Mouse (Mus musculus) heart, postnatal 14 days (tissue): ENCODE data around the gene Tspan15. TPM values are rescaled to one million over a fixed set of nuclear protein-coding genes. Genes with fewer than 3 reads are reported as not detected.

Experiments
- DNase-seq, 2 experiments: peaks; one replicate each; pipeline ENCODE4 v3.0.0; 2021 to 2022
- intact Hi-C: fragments of 180-260 bp; cut with DNase I; formaldehyde crosslinking; loops from one replicate; pipeline ENCODE4 v1.15.1; 2025
- total RNA-seq, 2 experiments: library from RNA; stranded (reverse); gene quantifications; 2 replicates each; pipeline ENCODE4 v1.2.3; 2021

The Tspan15 gene
- total RNA-seq, 2 experiments from 2014 or later = 10.6 to 11.5 TPM

DNA sequence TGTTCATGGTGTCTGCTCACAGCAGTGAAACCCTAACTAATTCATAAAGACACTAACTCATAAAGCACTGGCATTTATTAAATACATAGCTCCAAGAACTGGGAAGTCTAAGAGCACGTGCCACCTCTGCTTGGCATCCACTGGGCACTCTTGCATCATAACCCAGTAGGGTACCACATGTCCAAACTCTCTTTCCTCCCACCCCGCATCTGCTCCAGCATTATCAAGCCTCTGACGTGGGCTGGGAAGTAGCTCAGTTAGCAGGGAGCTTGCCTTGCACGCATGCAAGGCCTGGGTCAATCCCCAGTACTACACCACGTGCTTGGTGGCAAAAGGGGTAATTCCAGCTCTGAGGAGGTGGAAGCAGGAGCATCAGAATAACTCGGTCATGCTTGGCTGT lies 5.1 kb upstream of the Tspan15 start:
- no peak for DNase-seq

GRCm38 (mm10) chr10:62231811-62232210 lies 760 bp upstream of the Tspan15 start:
- no peak for DNase-seq
- intact Hi-C loops = no loop called here

More for the DNA sequence above, 5.1 kb upstream of the Tspan15 start:
- intact Hi-C loops = no loop called here

DNA sequence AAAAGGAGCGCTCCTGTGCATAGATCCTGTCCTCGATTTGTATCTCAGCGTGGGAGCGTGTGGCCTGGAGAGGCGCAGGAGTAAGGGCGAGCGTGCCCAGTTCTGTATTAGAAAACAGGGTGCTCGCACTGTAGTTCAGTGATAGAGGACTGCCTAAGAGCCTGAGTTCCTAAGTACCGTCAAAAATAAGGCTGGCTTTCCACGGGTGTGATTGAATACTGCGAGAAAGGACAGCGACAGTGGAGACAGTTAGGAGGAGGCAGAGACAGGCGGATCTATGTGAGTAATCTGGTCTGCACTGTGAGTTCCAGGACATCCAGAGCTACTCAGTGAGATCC lies 313 bp upstream of the Tspan15 start:
- intact Hi-C loops = no loop called here

DNA sequence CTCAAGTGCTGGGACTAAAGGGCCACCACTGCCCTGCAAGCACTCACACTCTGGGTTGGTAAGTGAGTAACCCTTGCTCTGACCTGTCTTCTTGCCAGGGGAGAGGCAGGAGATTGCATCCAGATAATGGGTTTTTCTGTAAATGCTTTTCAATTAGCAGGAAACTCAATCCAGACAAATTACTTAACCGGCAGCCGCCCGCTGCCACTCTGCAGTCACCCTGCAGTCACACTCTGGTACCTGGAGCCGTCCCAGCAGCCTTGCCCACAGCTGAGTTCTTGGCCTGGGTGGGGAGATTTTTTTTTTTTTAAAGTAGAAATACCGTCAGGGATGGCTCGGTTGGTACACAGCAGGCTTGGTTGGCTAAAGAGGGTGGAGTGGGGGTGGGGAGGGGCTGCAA lies 2.9 kb downstream of the Tspan15 start:
- intact Hi-C loops = no loop called here
- DNase-seq = no peak

More for the DNA sequence above, 313 bp upstream of the Tspan15 start:
- DNase-seq = no peak

DNA sequence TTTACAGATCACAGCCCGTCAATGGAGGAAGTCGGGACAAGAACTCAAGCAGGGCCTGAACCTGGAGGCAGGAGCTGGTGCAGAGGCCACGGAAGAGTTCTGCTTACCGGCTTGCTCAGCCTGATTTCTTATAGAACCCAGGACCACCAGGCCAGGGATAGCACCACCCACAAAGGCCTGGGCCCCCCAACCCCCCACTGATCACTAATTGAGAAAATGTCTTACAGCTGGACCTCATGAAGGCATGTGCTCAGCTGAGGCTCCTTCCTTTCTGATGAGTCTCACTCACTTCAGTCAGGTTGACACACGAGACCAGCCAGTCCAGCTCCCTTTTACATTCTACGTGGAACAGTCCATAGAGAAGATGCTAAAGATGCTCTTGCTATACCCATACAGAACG lies 5.2 kb downstream of the Tspan15 start:
- intact Hi-C loops = no loop called here
- no peak for DNase-seq

GRCm38 (mm10) chr10:62224231-62224630 lies 6.8 kb downstream of the Tspan15 start:
- DNase-seq = no peak

GRCm38 (mm10) chr10:62222777-62223176 lies 8.3 kb downstream of the Tspan15 start:
- intact Hi-C loops = no loop called here
- DNase-seq = no peak

More at GRCm38 (mm10) chr10:62224231-62224630, 6.8 kb downstream of the Tspan15 start:
- intact Hi-C loops = no loop called here

- DNase-seq = no peak
- intact Hi-C loops = no loop called here
Measured at GRCm38 (mm10) chr10:62221647-62222046, 9.4 kb downstream of the Tspan15 start.

GRCm38 (mm10) chr10:62220732-62221514 lies 10.1 kb downstream of the Tspan15 start:
- intact Hi-C loops = no loop called here
- DNase-seq = no peak

DNA sequence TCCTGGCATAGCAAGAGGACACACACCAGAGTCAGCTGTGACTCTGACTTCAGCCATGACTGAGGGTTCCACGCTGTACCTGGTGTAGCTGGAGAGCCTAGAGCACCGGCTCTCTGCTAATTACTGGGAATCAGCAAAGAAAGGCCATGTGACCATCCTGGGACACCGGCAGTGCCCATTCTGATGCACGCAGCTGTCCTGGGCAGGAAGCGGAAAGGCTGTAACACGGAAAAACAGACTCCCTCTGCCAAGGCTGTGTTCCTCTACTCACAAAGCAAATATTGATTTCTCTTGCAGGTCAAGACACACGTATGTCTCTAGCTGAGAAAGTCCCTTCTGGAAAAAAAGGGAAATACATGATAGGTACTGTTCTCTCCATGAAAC lies 12.3 kb downstream of the Tspan15 start:
- no peak for DNase-seq
- intact Hi-C loops = no loop called here

DNA sequence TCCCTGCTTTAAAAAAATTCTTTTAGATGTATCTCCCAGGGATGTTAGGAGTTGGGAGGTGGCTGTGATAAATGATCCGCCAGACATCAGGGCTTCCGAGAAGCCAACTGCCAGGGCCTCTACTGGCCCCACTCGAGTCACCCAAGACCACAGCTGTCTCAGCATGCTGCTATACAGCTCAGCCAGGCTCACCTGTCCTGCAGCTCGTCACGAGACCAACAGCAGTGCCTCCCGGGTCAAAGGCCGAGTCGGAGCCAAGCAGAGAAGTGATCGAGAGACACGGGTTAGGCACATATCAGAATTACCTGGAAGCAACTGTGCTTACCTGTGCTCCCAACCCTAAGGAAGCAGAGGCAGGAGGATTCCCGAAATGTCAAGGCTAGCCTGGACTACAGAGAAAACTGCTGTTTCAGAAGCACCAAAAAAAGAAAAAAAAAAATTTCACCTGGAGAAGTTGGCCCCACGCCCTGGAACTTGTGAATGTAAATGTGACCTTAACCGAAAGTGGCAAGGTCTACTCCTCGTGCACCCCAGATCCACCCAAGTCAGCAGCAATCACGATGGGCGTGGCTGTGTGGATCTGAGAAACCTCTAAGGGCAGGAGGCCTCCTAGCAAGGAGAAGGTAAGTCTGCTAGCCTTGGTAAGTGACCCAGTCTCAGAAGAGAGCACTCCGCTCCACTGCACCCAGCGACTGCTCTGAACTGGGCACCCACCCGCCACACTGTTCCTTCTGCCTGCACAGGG lies 12.8 kb downstream of the Tspan15 start:
- DNase-seq = no peak
- intact Hi-C loops = no loop called here

DNA sequence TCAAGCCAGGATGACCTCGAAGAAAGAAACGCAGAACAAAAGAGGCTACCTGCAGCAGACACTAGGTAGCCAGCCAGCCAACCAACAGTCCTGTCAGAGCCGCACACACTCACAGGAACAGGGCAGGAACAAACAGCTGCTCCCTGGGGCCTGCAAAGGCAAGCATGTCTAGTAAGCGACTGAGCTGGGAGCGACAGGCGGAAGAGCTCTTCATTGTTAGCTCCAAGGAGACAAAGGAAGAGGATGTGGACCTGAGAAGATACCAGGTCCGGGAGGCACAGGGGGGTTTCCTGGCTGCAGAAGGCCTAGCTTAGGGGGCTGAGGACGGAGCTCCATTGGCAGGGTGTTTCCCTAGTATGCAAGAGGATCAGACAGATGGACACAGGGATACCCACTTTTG lies 13.9 kb downstream of the Tspan15 start:
- peak; percentile 40 to 54 for DNase-seq
- intact Hi-C loops = no loop called here

DNA sequence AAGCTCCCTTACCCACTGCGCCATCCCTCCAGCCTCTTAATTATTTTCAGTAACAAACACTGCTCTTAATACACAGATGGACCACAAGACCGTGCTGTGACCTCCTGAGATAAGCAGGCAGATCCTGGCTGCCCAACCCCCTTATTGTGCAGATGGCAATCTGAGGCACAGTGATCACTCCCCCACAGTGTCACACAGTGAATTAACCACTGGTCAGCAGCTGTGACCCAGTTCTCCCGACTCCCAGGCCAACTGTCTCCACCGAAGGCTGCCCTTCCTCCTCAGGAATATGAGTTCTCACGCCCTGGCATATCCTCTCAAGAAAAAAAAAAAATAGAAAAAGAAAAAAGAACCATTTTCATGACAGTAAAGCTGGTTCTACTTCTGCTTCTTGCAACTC lies 14.5 kb downstream of the Tspan15 start:
- peak in 1 of 2 experiments; percentile 30 for DNase-seq
- intact Hi-C loops = no loop called here

- no peak for DNase-seq
- intact Hi-C loops = no loop called here
Measured at GRCm38 (mm10) chr10:62215633-62216032, 15.4 kb downstream of the Tspan15 start.

- DNase-seq = no peak
Measured at GRCm38 (mm10) chr10:62215169-62215616, 15.9 kb downstream of the Tspan15 start.

DNA sequence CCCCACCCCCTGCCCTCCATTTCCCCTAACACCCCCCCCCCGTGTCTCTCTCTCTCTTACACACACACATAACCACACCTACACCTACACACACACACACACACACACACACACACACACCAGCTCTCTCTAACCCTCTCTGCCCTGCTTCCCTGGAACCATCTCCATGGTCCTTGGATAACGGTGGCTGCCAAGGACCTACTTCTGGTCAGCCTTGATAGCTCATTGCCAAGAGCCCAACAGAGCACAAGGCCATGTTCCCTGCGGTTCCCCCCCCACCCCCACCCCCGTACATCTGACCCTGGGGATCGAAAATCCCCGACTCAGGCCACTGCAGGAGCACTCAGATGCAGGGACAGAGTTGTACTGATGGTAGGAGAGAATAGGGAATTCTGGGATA lies 19.7 kb downstream of the Tspan15 start:
- intact Hi-C loops = no loop called here
- DNase-seq = no peak

More at GRCm38 (mm10) chr10:62215169-62215616, 15.9 kb downstream of the Tspan15 start:
- intact Hi-C loops = no loop called here

DNA sequence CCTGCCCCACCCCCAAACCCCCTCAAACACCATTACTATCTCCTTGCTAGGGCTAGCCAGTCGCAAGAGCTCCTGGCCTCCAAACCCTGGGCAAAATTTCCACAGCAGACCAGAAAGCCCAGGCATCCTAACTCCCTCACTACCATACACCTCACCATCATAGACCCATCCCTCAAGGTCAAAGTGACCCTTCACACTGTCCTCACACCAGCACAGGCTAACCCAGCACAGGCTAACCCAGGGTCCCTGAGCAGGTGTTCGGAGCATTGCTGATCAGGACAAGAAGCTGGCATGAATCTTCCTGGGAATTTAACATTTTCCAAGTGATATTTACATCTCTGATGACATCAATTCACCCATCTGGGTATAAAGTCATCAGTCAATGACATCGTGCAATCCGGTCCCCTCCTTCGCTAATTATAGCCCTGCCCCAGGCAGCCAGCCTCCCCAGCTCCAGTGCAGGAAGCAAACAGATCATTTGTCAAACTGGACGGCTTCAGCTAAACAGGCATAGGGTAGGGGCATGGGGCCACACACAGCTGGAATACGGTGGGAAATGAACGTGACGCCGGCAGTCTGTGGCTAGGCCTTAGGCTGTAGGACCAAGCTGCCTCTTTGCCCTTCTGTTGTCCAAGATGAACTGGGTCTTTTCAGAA lies 22.7 kb downstream of the Tspan15 start:
- intact Hi-C loops = no loop called here
- no peak for DNase-seq

GRCm38 (mm10) chr10:62202574-62202973 lies 28.5 kb downstream of the Tspan15 start:
- DNase-seq = no peak
- intact Hi-C loops = no loop called here

DNA sequence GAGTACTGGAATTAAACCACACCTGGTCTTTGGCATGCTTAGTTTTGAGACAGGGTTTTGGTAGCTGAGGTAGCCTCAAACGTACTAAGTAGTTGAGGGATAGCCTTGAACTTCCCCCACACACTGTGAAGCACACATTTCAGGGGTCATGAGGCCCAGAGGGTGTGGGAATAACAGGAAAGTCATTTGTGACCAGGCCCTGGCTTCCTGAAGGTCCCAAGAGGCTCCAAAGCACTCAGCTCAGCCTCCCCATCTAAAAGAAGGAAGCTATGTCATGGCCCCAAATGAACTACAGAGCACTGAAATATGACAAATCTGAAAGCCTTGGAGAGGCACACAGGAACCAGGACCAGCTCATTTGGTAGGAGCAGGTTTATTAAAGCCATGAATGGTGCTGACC lies 32.2 kb downstream of the Tspan15 start:
- no peak for DNase-seq
- intact Hi-C loops = no loop called here

DNA sequence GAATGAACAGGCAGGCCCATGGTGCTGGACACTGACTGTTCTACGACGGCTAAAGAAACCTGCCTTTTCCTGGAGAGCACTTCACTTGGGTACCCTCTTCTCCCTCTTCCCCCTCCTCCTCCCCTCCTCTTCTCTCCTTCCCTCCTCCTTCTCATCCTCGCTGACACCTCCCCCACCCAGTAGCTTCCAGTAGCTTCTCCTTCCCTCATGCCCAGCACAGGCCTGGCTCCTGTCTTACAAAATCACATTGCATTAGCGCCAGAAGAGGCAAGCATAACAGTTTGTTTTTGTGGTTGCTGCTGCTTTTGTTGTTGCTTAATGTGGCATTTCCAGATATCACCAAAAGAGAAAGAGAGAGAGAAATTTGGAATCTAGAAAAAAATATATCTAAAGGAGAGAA lies 33.6 kb downstream of the Tspan15 start:
- intact Hi-C loops = no loop called here
- DNase-seq = no peak

GRCm38 (mm10) chr10:62195376-62195775 lies 35.7 kb downstream of the Tspan15 start:
- DNase-seq = no peak
- intact Hi-C loops = no loop called here
